Mouse (Mus musculus): ENCODE measurements around the gene Slc17a9.
"Not testable (repeated sequence)": the region's sequence is repeated elsewhere in the genome, so short reads cannot be mapped to it uniquely, and the experiment has no call there.

Slc17a9 gene

GRCm38 (mm10) chr2:180710276-180711155 lies 14.5 kb upstream of the Slc17a9 start:
- peak; percentile 86 for DNase-seq

- no peak for DNase-seq
Measured at GRCm38 (mm10) chr2:180711527-180711926, 13.5 kb upstream of the Slc17a9 start.

GRCm38 (mm10) chr2:180712037-180712689 lies 12.9 kb upstream of the Slc17a9 start:
- no peak for DNase-seq

GRCm38 (mm10) chr2:180722748-180723147 lies 2.3 kb upstream of the Slc17a9 start:
- DNase-seq, result not testable (repeated sequence)

GRCm38 (mm10) chr2:180723865-180724264 lies 1.2 kb upstream of the Slc17a9 start:
- DNase-seq, result peak; percentile 84

- DNase-seq, result no peak
Measured at GRCm38 (mm10) chr2:180725414-180725778, 333 bp downstream of the Slc17a9 start.

- peak; percentile 82 for DNase-seq
Measured at GRCm38 (mm10) chr2:180725856-180726629, 980 bp downstream of the Slc17a9 start.

- peak; percentile 97 for DNase-seq
Measured at GRCm38 (mm10) chr2:180726658-180727442, 1.8 kb downstream of the Slc17a9 start.

- DNase-seq, result peak; percentile 82
Measured at GRCm38 (mm10) chr2:180727613-180728021, 2.6 kb downstream of the Slc17a9 start.

GRCm38 (mm10) chr2:180731036-180731435 lies 6.0 kb downstream of the Slc17a9 start:
- DNase-seq, result peak; percentile 83

- peak; percentile 82 for DNase-seq
Measured at GRCm38 (mm10) chr2:180731984-180732383, 6.9 kb downstream of the Slc17a9 start.

- no peak for DNase-seq
Measured at GRCm38 (mm10) chr2:180735232-180735631, 10.2 kb downstream of the Slc17a9 start.

GRCm38 (mm10) chr2:180737984-180738383 lies 12.9 kb downstream of the Slc17a9 start:
- DNase-seq, result no peak

- no peak for DNase-seq
Measured at GRCm38 (mm10) chr2:180740349-180740748, 15.3 kb downstream of the Slc17a9 start.

GRCm38 (mm10) chr2:180741421-180741820 lies 16.4 kb downstream of the Slc17a9 start:
- peak; percentile 69 for DNase-seq

- DNase-seq, result no peak
Measured at GRCm38 (mm10) chr2:180742820-180743219, 17.8 kb downstream of the Slc17a9 start.

GRCm38 (mm10) chr2:180743321-180743720 lies 18.3 kb downstream of the Slc17a9 start:
- no peak for DNase-seq

GRCm38 (mm10) chr2:180745248-180745927 lies 20.3 kb downstream of the Slc17a9 start:
- DNase-seq, result peak; percentile 96

GRCm38 (mm10) chr2:180746569-180747192 lies 21.6 kb downstream of the Slc17a9 start:
- no peak for DNase-seq

GRCm38 (mm10) chr2:180748904-180749303 lies 23.8 kb downstream of the Slc17a9 start:
- no peak for DNase-seq

GRCm38 (mm10) chr2:180754976-180755688 lies 30.1 kb downstream of the Slc17a9 start:
- no peak for DNase-seq
